Mouse (Mus musculus) spleen, adult 18-20 months (tissue): ENCODE measurements at regions not wholly inside any gene's neighbourhood (a gene's known extent, or its start where the extent isn't known, plus 50 kb on each side); places are given as distances from the start of the nearest gene placed in this dataset.

Experiments used
- DNase-seq, 2 experiments: peaks; one replicate each; pipeline ENCODE4 v3.0.0; 2022; ENCODE audit warnings: mixed read lengths in 2 of 2

GRCm38 (mm10) chr7:36829710-36830109 is 131.8 kb downstream of the Tshz3 start:
- DNase-seq: no peak

- DNase-seq: no peak
Measured at GRCm38 (mm10) chr7:36830155-36830554, 132.2 kb downstream of the Tshz3 start.

GRCm38 (mm10) chr7:36848279-36848678 is 150.4 kb downstream of the Tshz3 start:
- DNase-seq: no peak

- no peak for DNase-seq
Measured at GRCm38 (mm10) chr7:36851275-36851889, 153.5 kb downstream of the Tshz3 start.

GRCm38 (mm10) chr7:36854308-36854707 is 156.4 kb downstream of the Tshz3 start:
- no peak for DNase-seq

GRCm38 (mm10) chr7:36859428-36859827 is 161.5 kb downstream of the Tshz3 start:
- no peak for DNase-seq

GRCm38 (mm10) chr7:36862481-36862880 is 164.6 kb downstream of the Tshz3 start:
- DNase-seq: no peak

GRCm38 (mm10) chr7:36863745-36864144 is 165.8 kb downstream of the Tshz3 start:
- no peak for DNase-seq

GRCm38 (mm10) chr7:36864675-36865074 is 166.8 kb downstream of the Tshz3 start:
- DNase-seq: no peak

- no peak for DNase-seq
Measured at GRCm38 (mm10) chr7:36866602-36867001, 168.7 kb downstream of the Tshz3 start.

GRCm38 (mm10) chr7:36874004-36874403 is 176.1 kb downstream of the Tshz3 start:
- no peak for DNase-seq

GRCm38 (mm10) chr7:36877686-36878085 is 179.8 kb downstream of the Tshz3 start:
- no peak for DNase-seq

GRCm38 (mm10) chr7:36892776-36893500 is 195.0 kb downstream of the Tshz3 start:
- no peak for DNase-seq

GRCm38 (mm10) chr7:36896339-36896738 is 198.4 kb downstream of the Tshz3 start:
- DNase-seq: no peak

GRCm38 (mm10) chr7:36901537-36901936 is 203.6 kb downstream of the Tshz3 start:
- no peak for DNase-seq

- no peak for DNase-seq
Measured at GRCm38 (mm10) chr7:36913304-36913703, 215.4 kb downstream of the Tshz3 start.

- no peak for DNase-seq
Measured at GRCm38 (mm10) chr7:36914261-36914660, 216.3 kb downstream of the Tshz3 start.

- DNase-seq: no peak
Measured at GRCm38 (mm10) chr7:36915171-36915570, 217.3 kb downstream of the Tshz3 start.

- no peak for DNase-seq
Measured at GRCm38 (mm10) chr7:36917011-36917410, 219.1 kb downstream of the Tshz3 start.

- DNase-seq: no peak
Measured at GRCm38 (mm10) chr7:36919413-36919812, 221.5 kb downstream of the Tshz3 start.

GRCm38 (mm10) chr7:36921003-36921402 is 223.1 kb downstream of the Tshz3 start:
- DNase-seq: no peak

- no peak for DNase-seq
Measured at GRCm38 (mm10) chr7:36933490-36933889, 235.6 kb downstream of the Tshz3 start.

GRCm38 (mm10) chr7:36934792-36935555 is 237.1 kb downstream of the Tshz3 start:
- no peak for DNase-seq

GRCm38 (mm10) chr7:36940611-36941010 is 242.7 kb downstream of the Tshz3 start:
- no peak for DNase-seq
